Mouse (Mus musculus) cerebellum, adult 8-10 months (tissue): ENCODE results near the gene Abcd1.
"Not testable (repeated sequence)": the region's sequence is repeated elsewhere in the genome, so short reads cannot be mapped to it uniquely, and the experiment has no call there.

ENCODE experiments used
- DNase-seq: peaks from one replicate; pipeline ENCODE4 v3.0.0; 2022

The Abcd1 gene

GRCm38 (mm10) chrX:73716109-73716661, at the start of gene Abcd1, which contains the start of gene Bcap31:
Abcd1 (plus strand) TSS chrX:73716597.
Bcap31 (minus strand) TSS chrX:73716175.
- peak; percentile 84 for DNase-seq

GRCm38 (mm10) chrX:73672031-73672431, 44.4 kb upstream of the Abcd1 start:
- DNase-seq = peak; percentile 63

- DNase-seq = peak; percentile 63
Measured at GRCm38 (mm10) chrX:73672879-73673618, 43.3 kb upstream of the Abcd1 start, which contains the start of gene Slc6a8. Slc6a8 (plus strand) TSS chrX:73673150.

GRCm38 (mm10) chrX:73673619-73673967, 42.8 kb upstream of the Abcd1 start:
- no peak for DNase-seq

GRCm38 (mm10) chrX:73673968-73674661, 42.3 kb upstream of the Abcd1 start:
- DNase-seq = no peak

GRCm38 (mm10) chrX:73675231-73675630, 41.2 kb upstream of the Abcd1 start:
- DNase-seq = no peak

GRCm38 (mm10) chrX:73676668-73677067, 39.7 kb upstream of the Abcd1 start:
- DNase-seq = no peak

GRCm38 (mm10) chrX:73684156-73684555, 32.2 kb upstream of the Abcd1 start:
- DNase-seq = no peak

- no peak for DNase-seq
Measured at GRCm38 (mm10) chrX:73684978-73685377, 31.4 kb upstream of the Abcd1 start.

- peak; percentile 37 for DNase-seq
Measured at GRCm38 (mm10) chrX:73685629-73686028, 30.8 kb upstream of the Abcd1 start.

- DNase-seq = peak; percentile 58
Measured at GRCm38 (mm10) chrX:73690917-73691629, 25.3 kb upstream of the Abcd1 start.

GRCm38 (mm10) chrX:73700472-73700871, 15.9 kb upstream of the Abcd1 start:
- no peak for DNase-seq

- peak; percentile 38 for DNase-seq
Measured at GRCm38 (mm10) chrX:73715476-73716108, 805 bp upstream of the Abcd1 start.

GRCm38 (mm10) chrX:73716709-73717545, 530 bp downstream of the Abcd1 start:
- DNase-seq = peak; percentile 41

- peak; percentile 23 for DNase-seq
Measured at GRCm38 (mm10) chrX:73717667-73718066, 1.3 kb downstream of the Abcd1 start.

- no peak for DNase-seq
Measured at GRCm38 (mm10) chrX:73718271-73718670, 1.9 kb downstream of the Abcd1 start.

GRCm38 (mm10) chrX:73718686-73719362, 2.4 kb downstream of the Abcd1 start:
- DNase-seq = peak; percentile 28

- no peak for DNase-seq
Measured at GRCm38 (mm10) chrX:73730908-73731307, 14.5 kb downstream of the Abcd1 start.

GRCm38 (mm10) chrX:73738155-73738554, 21.8 kb downstream of the Abcd1 start:
- no peak for DNase-seq

- DNase-seq = no peak
Measured at GRCm38 (mm10) chrX:73739151-73739550, 22.8 kb downstream of the Abcd1 start.

- DNase-seq = not testable (repeated sequence)
Measured at GRCm38 (mm10) chrX:73739841-73740240, 23.4 kb downstream of the Abcd1 start.
